Mouse (Mus musculus) cerebellum, adult 2 months (tissue): ENCODE measurements around the gene Neurod4.
"Not testable (repeated sequence)": the region's sequence is repeated elsewhere in the genome, so short reads cannot be mapped to it uniquely, and the experiment has no call there.

Experiments
- CTCF ChIP-seq: fragments of 200-500 bp; IDR thresholded peaks from 2 replicates; pipeline ENCODE4 v1.5.1; 2011; ENCODE audit warnings: low read depth, mild to moderate bottlenecking, control low read depth, low read length, moderate library complexity, borderline replicate concordance; ENCODE audit not compliant: insufficient read depth
- POLR2A ChIP-seq: fragments of 200-500 bp; IDR thresholded peaks from 2 replicates; pipeline ENCODE4 v1.6.1; 2011; ENCODE audit warnings: low read length, control low read depth, borderline replicate concordance; ENCODE audit not compliant: insufficient read depth

GRCm38 (mm10) chr10:130298748-130299147, 18.7 kb upstream of the Neurod4 start:
- TF ChIP-seq CTCF = peak; percentile 39; the same call in 1 of the 2 replicates
- TF ChIP-seq POLR2A = not testable (repeated sequence)
